Mouse (Mus musculus) gonadal fat pad, adult 2 months (tissue): ENCODE data around the gene Phldb3. TPM values are rescaled to one million over a fixed set of nuclear protein-coding genes. Genes with fewer than 3 reads are reported as not detected.

ENCODE experiments used
- polyA plus RNA-seq: library from polyadenylated mRNA; depleted of rRNA; stranded (reverse); fragments of >200 nt; gene quantifications from 2 replicates; pipeline ENCODE4 v1.2.3, GENCODE M21; 2012; rRNA removed

Phldb3 gene
- polyA plus RNA-seq, 1 experiment: 2.4 TPM

Other genes starting within 250 kb of the Phldb3 start
- gene Kcnn4, start 240.5 kb upstream of the Phldb3 start, polyA plus RNA-seq: 7.3 and 10.2 TPM in 2 replicates
- 51.5 and 58.6 TPM in 2 replicates for gene Smg9, start 211.1 kb upstream of the Phldb3 start, polyA plus RNA-seq
- 7.9 and 10.0 TPM in 2 replicates for gene Irgc1, start 158.5 kb upstream of the Phldb3 start, polyA plus RNA-seq
- 7.1 and 11.3 TPM in 2 replicates for gene Plaur, start 148.3 kb upstream of the Phldb3 start, polyA plus RNA-seq
- 3.0 and 5.7 TPM in 2 replicates for gene Cadm4, start 128.7 kb upstream of the Phldb3 start, polyA plus RNA-seq
- 5.2 and 6.6 TPM in 2 replicates for gene Zfp428, start 103.8 kb upstream of the Phldb3 start, polyA plus RNA-seq
- gene AC161166.1, start 98.3 kb upstream of the Phldb3 start, polyA plus RNA-seq: 0.35 and 0.72 TPM in 2 replicates
- gene Irgq, start 80.1 kb upstream of the Phldb3 start, polyA plus RNA-seq: 16.0 TPM in 2 replicates
- gene Pinlyp, start 64.6 kb upstream of the Phldb3 start, polyA plus RNA-seq: 0.32 and 0.41 TPM in 2 replicates
- gene Xrcc1, start 64.5 kb upstream of the Phldb3 start, polyA plus RNA-seq: 39.2 and 43.6 TPM in 2 replicates
- gene Ethe1, start 23.2 kb upstream of the Phldb3 start, polyA plus RNA-seq: 13.5 and 17.7 TPM in 2 replicates
- 0.04 and 0.06 TPM in 2 replicates for gene Zfp575, start 23.1 kb upstream of the Phldb3 start, polyA plus RNA-seq
- 1.5 and 1.9 TPM in 2 replicates for gene Lypd3, start 25.8 kb downstream of the Phldb3 start, polyA plus RNA-seq
- gene Tex101, start 65.9 kb downstream of the Phldb3 start, polyA plus RNA-seq: 0.58 TPM in 1 of 2 replicates, not detected in the other
- gene BC049730, start 98.5 kb downstream of the Phldb3 start, polyA plus RNA-seq: 0.18 TPM in 1 of 2 replicates, not detected in the other
- gene Gm4763, start 116.1 kb downstream of the Phldb3 start, polyA plus RNA-seq: 0.25 TPM in 1 of 2 replicates, not detected in the other
- 1.1 and 3.3 TPM in 2 replicates for gene Cd177, start 149.5 kb downstream of the Phldb3 start, polyA plus RNA-seq
- gene Ceacam10, start 166.4 kb downstream of the Phldb3 start, polyA plus RNA-seq: 533 and 579 TPM in 2 replicates